ENCODE assay signal across 13 mouse cellular contexts in genomic region chr7:68011385-68012122, GRCm38 (mm10). TPM values are rescaled to one million over a fixed set of nuclear protein-coding genes. Genes with fewer than 3 reads are reported as not detected.
A peak's percentile ranks its signal among the peaks of the same experiment; 100 is the strongest.
DNase-seq lines count a peak whose midpoint lies in the region; ATAC-seq lines count a peak whose summit lies in the region.
"Had no signal": no experiment of that assay in that cellular context is flagged by ENCODE, and none has a peak within 500 bp of the region (broad histone marks: within the 10 kb centered on the region; RNA-seq: fewer than 3 reads in every experiment).

No protein-coding gene starts in this region.

- peaks cover 54% of the 10 kb centered on the region for H3K4me1 ChIP-seq in heart, embryonic 11.5 days (ENCODE audit: control insufficient read depth, insufficient read depth, low read length)
- peaks cover 47% of the 10 kb centered on the region for H3K4me1 ChIP-seq in liver, embryonic 11.5 days (replicated peaks; ENCODE audit: control insufficient read depth, insufficient read depth, low read length)
- H3K4me1 ChIP-seq in liver, embryonic 15.5 days (replicated peaks) = peaks cover 63% of the 10 kb centered on the region

- WGBS in heart, embryonic 11.5 days (ENCODE audit: insufficient replicate concordance) = 58% methylated on average over 13 of the region's 13 CpGs
- 56% methylated on average over 13 of the region's 13 CpGs for WGBS in liver, embryonic 11.5 days
- 51% methylated on average over 13 of the region's 13 CpGs for WGBS in liver, embryonic 15.5 days (ENCODE audit: insufficient replicate concordance)

- peaks cover 3% of the 10 kb centered on the region; the same call in 1 of the 2 replicates for H3K9me3 ChIP-seq in heart, embryonic 11.5 days (replicated peaks; ENCODE audit: control insufficient read depth, low read length)
- 0 out of 2 replicates have a peak, but pooled peaks cover 4% of the 10 kb centered on the region for H3K9me3 ChIP-seq in liver, embryonic 11.5 days (ENCODE audit: control insufficient read depth, low read length)
- H3K9me3 ChIP-seq in liver, embryonic 15.5 days (replicated peaks) = peaks cover 4% of the 10 kb centered on the region; the same call in 1 of the 2 replicates

- no peak overlapping the region for H3K4me3 ChIP-seq in heart, embryonic 11.5 days (ENCODE audit: low read depth, low read length)
- H3K4me3 ChIP-seq in liver, embryonic 11.5 days (ENCODE audit: low read depth, low read length) = no peak overlapping the region
- 0 out of 2 replicates have a peak overlapping the region, but pooled peaks have one; percentile 9 for H3K4me3 ChIP-seq in liver, embryonic 15.5 days (replicated peaks)
- H3K4me3 ChIP-seq: hindbrain, embryonic 10.5 days; midbrain, embryonic 12.5 days; myocyte had no signal

- no peak overlapping the region; the same call in 1 of the 2 replicates for H3K9ac ChIP-seq in heart, embryonic 11.5 days (ENCODE audit: low read depth, low read length)
- H3K9ac ChIP-seq in liver, embryonic 11.5 days (ENCODE audit: low read depth, low read length) = 0 out of 2 replicates have a peak overlapping the region, but pooled peaks have one; percentile 6
- H3K9ac ChIP-seq in liver, embryonic 15.5 days = no peak overlapping the region
- H3K9ac ChIP-seq: midbrain, embryonic 12.5 days had no signal

- no peaks in the 10 kb centered on the region for H3K27me3 ChIP-seq in heart, embryonic 11.5 days (ENCODE audit: control insufficient read depth, insufficient read depth, low read length)
- no peaks in the 10 kb centered on the region for H3K27me3 ChIP-seq in liver, embryonic 11.5 days (replicated peaks; ENCODE audit: control insufficient read depth, insufficient read depth, low read length)
- 0 out of 2 replicates have a peak, but pooled peaks cover 3% of the 10 kb centered on the region for H3K27me3 ChIP-seq in liver, embryonic 15.5 days
- H3K27me3 ChIP-seq: midbrain, embryonic 12.5 days had no signal

- no peak overlapping the region; the same call in 1 of the 2 replicates for H3K4me2 ChIP-seq in heart, embryonic 11.5 days
- H3K4me2 ChIP-seq in liver, embryonic 11.5 days = peak overlapping the region; percentile 63
- H3K4me2 ChIP-seq in liver, embryonic 15.5 days = peak overlapping the region; percentile 52
- H3K4me2 ChIP-seq: midbrain, embryonic 12.5 days had no signal

- no peak for DNase-seq in heart, adult 18-20 months
- DNase-seq in liver, embryonic 11.5 days (ENCODE audit: low spot score) = no peak
- no peak for DNase-seq in liver
- peak; percentile 40 for DNase-seq in c-Kit-positive CD71-negative TER-119-negative erythroid progenitor cells, embryonic 14.5 days (ENCODE audit: low read depth)
- no peak for DNase-seq in right cerebral cortex, postnatal 4 days
- DNase-seq in right cerebral cortex, postnatal 14 days = no peak
- DNase-seq: gastrocnemius, postnatal 10 days; right cerebral cortex, postnatal 25 days had no signal

- no peak for ATAC-seq in heart, embryonic 11.5 days (replicated peaks; ENCODE audit: insufficient number of reproducible peaks, low FRiP score, low TSS enrichment)
- ATAC-seq in liver, embryonic 11.5 days (replicated peaks; ENCODE audit: low FRiP score) = peak; percentile 91
- ATAC-seq in liver, embryonic 15.5 days (ENCODE audit: insufficient read depth) = peak; percentile 90

- H3K27ac ChIP-seq in heart, embryonic 11.5 days (ENCODE audit: low read depth, low read length) = peak overlapping the region; percentile 92
- peak overlapping the region; percentile 92 for H3K27ac ChIP-seq in liver, embryonic 11.5 days (ENCODE audit: low read depth, low read length)
- H3K27ac ChIP-seq in liver, embryonic 15.5 days (replicated peaks) = peak overlapping the region; percentile 88
- H3K27ac ChIP-seq: midbrain, embryonic 12.5 days had no signal

- peaks cover 10% of the 10 kb centered on the region for H3K36me3 ChIP-seq in heart, embryonic 11.5 days (ENCODE audit: control insufficient read depth, insufficient read depth, low read length)
- H3K36me3 ChIP-seq in liver, embryonic 11.5 days (ENCODE audit: control insufficient read depth, insufficient read depth, low read length) = peaks cover 12% of the 10 kb centered on the region; the same call in 1 of the 2 replicates
- H3K36me3 ChIP-seq in liver, embryonic 15.5 days (replicated peaks) = peaks cover 19% of the 10 kb centered on the region; the same call in 1 of the 2 replicates

RNA-seq across cellular contexts. Expression of gene Igf1r, which starts 58.9 kb away (rescaled TPM):
- polyA plus RNA-seq in heart, embryonic 11.5 days (2014; fragmentation: Nextera tagmentation; extraction: Ambion mirVana) = 16.1 and 19.3 TPM in 2 replicates
- total RNA-seq in heart, adult 18-20 months (2021) = 10 to 100 TPM; 10.1 to 15.5 TPM
- 9.2 and 10.2 TPM in 2 replicates for polyA plus RNA-seq in liver, embryonic 11.5 days (2014; fragmentation: Nextera tagmentation; extraction: Ambion mirVana)
- polyA plus RNA-seq in liver, embryonic 15.5 days (2015; fragmentation: Nextera tagmentation; extraction: Ambion mirVana) = 2.6 and 3.7 TPM in 2 replicates
